Comparison of ENCODE assay signal across 11 mouse cellular contexts in the genomic region with DNA sequence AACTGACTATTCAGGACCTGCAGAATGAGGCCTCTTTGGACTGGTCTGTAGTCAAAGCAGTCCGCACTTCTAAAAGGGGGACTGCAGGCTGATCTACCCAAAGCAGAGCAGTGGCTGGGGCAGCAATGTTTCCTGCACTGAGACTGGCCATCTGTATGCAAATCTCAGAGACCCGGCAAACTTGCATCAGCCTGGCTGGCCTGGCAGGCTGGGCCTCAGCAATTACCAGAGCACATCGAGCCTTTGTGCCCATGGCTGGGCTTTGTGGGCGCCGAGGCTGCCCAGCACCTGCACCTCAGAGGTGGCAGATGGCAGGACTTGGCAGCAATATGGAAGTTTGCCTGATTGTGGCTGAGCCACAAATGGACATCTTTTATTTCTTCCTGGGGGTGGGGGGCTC.
DNase-seq lines count a peak whose midpoint lies in the region; ATAC-seq and TF ChIP-seq lines count a peak whose summit lies in the region.
"Had no signal": no experiment of that assay in that cellular context is flagged by ENCODE, and none has a peak within 500 bp of the region (broad histone marks: within the 10 kb centered on the region; RNA-seq: fewer than 3 reads in every experiment).

No protein-coding gene starts in this region.

- WGBS in kidney, adult 2 months: 68% methylated on average over 5 of the region's 5 CpGs
- WGBS in forebrain, embryonic 14.5 days: 8% methylated on average over 5 of the region's 5 CpGs
- WGBS in midbrain, embryonic 13.5 days: 9% methylated on average over 5 of the region's 5 CpGs
- 39% methylated on average over 5 of the region's 5 CpGs for WGBS in thymus, adult 2 months

- no peak overlapping the region for H3K9ac ChIP-seq in forebrain, embryonic 14.5 days (ENCODE audit: low read length)
- H3K9ac ChIP-seq in midbrain, embryonic 13.5 days (replicated peaks): peak overlapping the region; percentile 23; the same call in 1 of the 2 replicates
- H3K9ac ChIP-seq: heart, embryonic 15.5 days had no signal

- peak; percentile 7 for DNase-seq in kidney, postnatal 14 days
- no peak for DNase-seq in kidney, adult 2 months
- peak; percentile 58 for DNase-seq in cerebellum, adult 8-10 months
- DNase-seq in forebrain, embryonic 14.5 days (ENCODE audit: low spot score): peak; percentile 93
- DNase-seq in thymus, postnatal 10 days (ENCODE audit: low spot score in 2 of 2): no peak
- DNase-seq in thymus, adult 2 months: no peak
- DNase-seq in yolk sac, embryonic 10.5 days (ENCODE audit: low spot score): no peak

- H3K36me3 ChIP-seq in kidney, adult 2 months (ENCODE audit: control insufficient read depth, insufficient read depth, low read length): no peaks in the 10 kb centered on the region
- H3K36me3 ChIP-seq in forebrain, embryonic 14.5 days (ENCODE audit: control insufficient read depth, insufficient read depth, low read length): no peaks in the 10 kb centered on the region
- no peaks in the 10 kb centered on the region for H3K36me3 ChIP-seq in midbrain, embryonic 13.5 days
- no peaks in the 10 kb centered on the region for H3K36me3 ChIP-seq in thymus, adult 2 months (ENCODE audit: control insufficient read depth, insufficient read depth, low read length)
- H3K36me3 ChIP-seq: heart, embryonic 15.5 days had no signal

- 0 out of 2 replicates have a peak, but pooled peaks cover under 1% of the 10 kb centered on the region for H3K4me1 ChIP-seq in kidney, adult 2 months (ENCODE audit: control insufficient read depth, insufficient read depth, low read length)
- peaks cover 9% of the 10 kb centered on the region for H3K4me1 ChIP-seq in forebrain, embryonic 14.5 days (ENCODE audit: control insufficient read depth, insufficient read depth, low read length)
- peaks cover 17% of the 10 kb centered on the region for H3K4me1 ChIP-seq in midbrain, embryonic 13.5 days (replicated peaks)
- H3K4me1 ChIP-seq in thymus, adult 2 months (replicated peaks; ENCODE audit: control insufficient read depth, insufficient read depth, low read length): no peaks in the 10 kb centered on the region
- H3K4me1 ChIP-seq: heart, embryonic 15.5 days had no signal

- no peak overlapping the region for H3K4me3 ChIP-seq in kidney, adult 2 months (ENCODE audit: insufficient read depth, low read depth, low read length)
- no peak overlapping the region for H3K4me3 ChIP-seq in forebrain, embryonic 14.5 days (ENCODE audit: low read depth, low read length)
- H3K4me3 ChIP-seq in midbrain, embryonic 13.5 days (replicated peaks): no peak overlapping the region
- no peak overlapping the region for H3K4me3 ChIP-seq in thymus, adult 2 months (ENCODE audit: control insufficient read depth, insufficient read depth, low read length)
- H3K4me3 ChIP-seq: erythroblast, embryonic 14.5 days; heart, embryonic 15.5 days had no signal

- H3K27ac ChIP-seq in kidney, adult 2 months (ENCODE audit: insufficient read depth, low read depth, low read length): no peak overlapping the region
- peak overlapping the region; percentile 85 for H3K27ac ChIP-seq in forebrain, embryonic 14.5 days (ENCODE audit: low read depth, low read length)
- H3K27ac ChIP-seq in midbrain, embryonic 13.5 days: peak overlapping the region; percentile 83
- no peak overlapping the region for H3K27ac ChIP-seq in thymus, adult 2 months (ENCODE audit: control insufficient read depth, insufficient read depth, low read length)
- H3K27ac ChIP-seq: heart, embryonic 15.5 days; macrophage had no signal

- H3K9me3 ChIP-seq in forebrain, embryonic 14.5 days (replicated peaks; ENCODE audit: control insufficient read depth, low read length): no peaks in the 10 kb centered on the region
- H3K9me3 ChIP-seq in midbrain, embryonic 13.5 days: no peaks in the 10 kb centered on the region
- H3K9me3 ChIP-seq: heart, embryonic 15.5 days had no signal

- ATAC-seq in forebrain, embryonic 14.5 days: peak; percentile 93
- ATAC-seq in midbrain, embryonic 13.5 days: peak; percentile 93

- H3K27me3 ChIP-seq in kidney, adult 2 months (replicated peaks; ENCODE audit: control insufficient read depth, insufficient read depth, low read length): no peaks in the 10 kb centered on the region
- no peaks in the 10 kb centered on the region for H3K27me3 ChIP-seq in forebrain, embryonic 14.5 days (replicated peaks; ENCODE audit: control insufficient read depth, insufficient read depth, low read length)
- H3K27me3 ChIP-seq in midbrain, embryonic 13.5 days: no peaks in the 10 kb centered on the region
- no peaks in the 10 kb centered on the region for H3K27me3 ChIP-seq in thymus, adult 2 months (ENCODE audit: control insufficient read depth, insufficient read depth, low read length)
- H3K27me3 ChIP-seq: heart, embryonic 15.5 days had no signal

- no peak for TF ChIP-seq POLR2A in kidney, adult 2 months (IDR thresholded peaks at IDR 0.05; ENCODE audit: low read depth, low read length)
- TF ChIP-seq POLR2A in thymus, adult 2 months (IDR thresholded peaks at IDR 0.05; ENCODE audit: control insufficient read depth, extremely low read depth, insufficient read depth, low read length, poor library complexity): no peak

- no peak for TF ChIP-seq CTCF in kidney, adult 2 months (conservative IDR thresholded peaks at IDR 0.05; ENCODE audit: insufficient read depth, insufficient read length, low read depth, low read length)
- TF ChIP-seq CTCF in thymus, adult 2 months (IDR thresholded peaks at IDR 0.05; ENCODE audit: borderline replicate concordance, control insufficient read depth, extremely low read depth, insufficient read depth, low read length, poor library complexity): no peak

- H3K4me2 ChIP-seq in forebrain, embryonic 14.5 days (ENCODE audit: low read length): no peak overlapping the region
- no peak overlapping the region for H3K4me2 ChIP-seq in midbrain, embryonic 13.5 days (replicated peaks)
- H3K4me2 ChIP-seq: heart, embryonic 15.5 days had no signal

Comparison
In these comparisons a context has a peak if more than half of its experiments do, and no peak if none do; other contexts are left out.
1. DNase-seq: peak in kidney, postnatal 14 days (single experiment), cerebellum, adult 8-10 months (single experiment) and forebrain, embryonic 14.5 days (single experiment); none in kidney, adult 2 months (single experiment), thymus, postnatal 10 days (0 of 2), thymus, adult 2 months (single experiment) and yolk sac, embryonic 10.5 days (single experiment).
2. H3K27ac ChIP-seq: peak in forebrain, embryonic 14.5 days (single experiment) and midbrain, embryonic 13.5 days (single experiment); none in kidney, adult 2 months (single experiment) and thymus, adult 2 months (single experiment).